Mouse (Mus musculus): ENCODE results near the gene Rab3il1. TPM values are rescaled to one million over a fixed set of nuclear protein-coding genes. Genes with fewer than 3 reads are reported as not detected.
A peak's percentile ranks its signal among the peaks of the same experiment; 100 is the strongest.

Gene Rab3il1
- total and polyA plus RNA-seq, 3 experiments, result 0.04 TPM; not detected in 2

GRCm38 (mm10) chr19:10000330-10000729 lies 1.1 kb upstream of the Rab3il1 start:
- dilution Hi-C loops (cut with MboI; ENCODE audit: extremely low pct_ligation_motif_present, extremely low pct_unique_long_range_greater_than_20kb, low sequenced_read_pairs), result no loop called here
- Histone ChIP-seq H3K27ac (ENCODE audit: insufficient read depth, low read depth) (no peak overlapping the region), H3K79me2 (replicated peaks; ENCODE audit: control insufficient read depth, extremely low read depth, insufficient read depth, poor library complexity, severe bottlenecking) (no peaks in the 10 kb centered on the region), H3K9me3 (replicated peaks; ENCODE audit: low read length) (peaks cover 4% of the 10 kb centered on the region), H3K4me1 (ENCODE audit: control insufficient read depth in 1 of 2, insufficient read depth in 2 of 2) (no peaks in the 10 kb centered on the region), H3K27me3 (replicated peaks) (no peaks in the 10 kb centered on the region), H3K9ac (ENCODE audit: insufficient read depth, low read depth) (no peak overlapping the region), H3K4me3 (replicated peaks in 1 of 3; ENCODE audit: low read depth in 2 of 3, low read length in 2 of 3, poor library complexity in 1 of 3) (no peak overlapping the region), H3K36me3 (replicated peaks in 1 of 2; ENCODE audit: control insufficient read depth in 1 of 2, insufficient read depth in 1 of 2, low read length in 1 of 2) (no peaks in the 10 kb centered on the region), H3K4me2 (ENCODE audit: insufficient read depth, low read depth, poor library complexity, severe bottlenecking) (no peak overlapping the region)
- in situ Hi-C loops (cut with MboI; ENCODE audit: low pct_ligation_motif_present, low pct_unique_long_range_greater_than_20kb, low sequenced_read_pairs), result no loop called here
- no peak for DNase-seq (ENCODE audit: extremely low read depth)
- no peak for TF ChIP-seq GABPA (IDR thresholded peaks at IDR 0.05; ENCODE audit: insufficient replicate concordance, low read depth, low read length)
- peak; percentile 81 for TF ChIP-seq SMC3 (IDR thresholded peaks at IDR 0.05; ENCODE audit: low read depth, low read length)
- TF ChIP-seq TBP (conservative IDR thresholded peaks at IDR 0.05; ENCODE audit: low read depth, low read length), result no peak
- TF ChIP-seq RCOR1 (conservative IDR thresholded peaks at IDR 0.05; ENCODE audit: low read depth, low read length), result no peak
- no peak for TF ChIP-seq CHD1 (IDR thresholded peaks at IDR 0.05; ENCODE audit: low read depth, low read length)
- no peak for TF ChIP-seq EP300 (IDR thresholded peaks at IDR 0.05; ENCODE audit: low read length)
- TF ChIP-seq MEF2A (IDR thresholded peaks at IDR 0.05; ENCODE audit: borderline replicate concordance, low read depth, low read length), result no peak
- TF ChIP-seq ZKSCAN1 (IDR thresholded peaks at IDR 0.05; ENCODE audit: borderline replicate concordance, low read depth, low read length), result no peak
- TF ChIP-seq TCF12 (IDR thresholded peaks at IDR 0.05; ENCODE audit: low read depth, low read length), result no peak
- no peak for TF ChIP-seq MXI1 (IDR thresholded peaks at IDR 0.05; ENCODE audit: low read depth, low read length)
- TF ChIP-seq RAD21 (IDR thresholded peaks at IDR 0.05; ENCODE audit: low read depth, low read length), result peak; percentile 95
- TF ChIP-seq CTCF (conservative IDR thresholded peaks at IDR 0.05 in 1 of 2, IDR thresholded peaks at IDR 0.05 in 1 of 2; ENCODE audit: low read depth in 2 of 2, low read length in 2 of 2), result peak; percentile 43 to 88; a peak in 3 of 4 replicates
- TF ChIP-seq ZC3H11A (IDR thresholded peaks at IDR 0.05; ENCODE audit: low read depth, low read length), result peak; percentile 13; the same call in 1 of the 2 replicates
- TF ChIP-seq USF2 (conservative IDR thresholded peaks at IDR 0.05; ENCODE audit: low read depth, low read length), result no peak

DNA sequence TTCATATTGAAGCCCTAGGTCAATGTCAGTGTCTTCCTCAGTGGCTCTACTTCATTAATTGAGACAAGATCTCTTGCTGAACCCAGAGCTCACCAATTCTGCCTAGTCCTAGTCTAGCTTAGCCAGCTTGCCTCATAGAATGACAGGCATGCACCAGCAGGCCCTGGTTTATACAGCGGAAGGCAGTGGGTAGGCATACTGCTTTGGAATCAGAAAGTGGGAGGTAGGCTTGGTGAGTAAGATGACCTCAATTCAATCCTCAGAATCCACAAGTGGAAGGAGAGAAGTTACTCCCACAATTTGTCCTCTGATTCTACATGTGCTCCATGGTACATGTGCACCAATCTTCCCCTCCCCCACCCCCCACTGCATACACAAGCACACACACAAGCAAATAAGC lies 2.2 kb downstream of the Rab3il1 start:
- H3K36me3 ChIP-seq (replicated peaks in 1 of 2; ENCODE audit: control insufficient read depth in 1 of 2, insufficient read depth in 1 of 2, low read length in 1 of 2), result no peaks in the 10 kb centered on the region
- peaks cover 3% of the 10 kb centered on the region for H3K27me3 ChIP-seq (replicated peaks)
- no peak overlapping the region for H3K4me3 ChIP-seq (replicated peaks in 1 of 3; ENCODE audit: low read depth in 2 of 3, low read length in 2 of 3, poor library complexity in 1 of 3)
- no peaks in the 10 kb centered on the region for H3K79me2 ChIP-seq (replicated peaks; ENCODE audit: control insufficient read depth, extremely low read depth, insufficient read depth, poor library complexity, severe bottlenecking)
- H3K9me3 ChIP-seq (replicated peaks; ENCODE audit: low read length), result peaks cover 4% of the 10 kb centered on the region
- DNase-seq (ENCODE audit: extremely low read depth), result no peak
- in situ Hi-C loops (cut with MboI; ENCODE audit: low pct_ligation_motif_present, low pct_unique_long_range_greater_than_20kb, low sequenced_read_pairs) (no loop called here), dilution Hi-C loops (cut with MboI; ENCODE audit: extremely low pct_ligation_motif_present, extremely low pct_unique_long_range_greater_than_20kb, low sequenced_read_pairs) (no loop called here)
- no peak overlapping the region for H3K9ac ChIP-seq (ENCODE audit: insufficient read depth, low read depth)
- TF ChIP-seq CHD2 (IDR thresholded peaks at IDR 0.05; ENCODE audit: low read length), result no peak
- no peak for TF ChIP-seq POLR2AphosphoS2 (IDR thresholded peaks at IDR 0.05; ENCODE audit: low read depth, low read length)
- TF ChIP-seq ZNF384 (IDR thresholded peaks at IDR 0.05; ENCODE audit: low read depth, low read length), result no peak
- no peak for TF ChIP-seq MXI1 (IDR thresholded peaks at IDR 0.05; ENCODE audit: low read depth, low read length)
- no peak for TF ChIP-seq MAFK (IDR thresholded peaks at IDR 0.05; ENCODE audit: insufficient replicate concordance, low read length)
- TF ChIP-seq MYC (IDR thresholded peaks at IDR 0.05; ENCODE audit: low read depth, low read length), result no peak
- TF ChIP-seq MAX (IDR thresholded peaks at IDR 0.05; ENCODE audit: low read length), result no peak
- no peak for TF ChIP-seq CTCF (conservative IDR thresholded peaks at IDR 0.05 in 1 of 2, IDR thresholded peaks at IDR 0.05 in 1 of 2; ENCODE audit: low read depth in 2 of 2, low read length in 2 of 2)
- no peak for TF ChIP-seq NELFE (IDR thresholded peaks at IDR 0.05; ENCODE audit: low read depth, low read length)
- TF ChIP-seq ZMIZ1 (IDR thresholded peaks at IDR 0.05; ENCODE audit: low read depth, low read length), result no peak
- TF ChIP-seq RAD21 (IDR thresholded peaks at IDR 0.05; ENCODE audit: low read depth, low read length), result no peak
- no peak for TF ChIP-seq HCFC1 (IDR thresholded peaks at IDR 0.05; ENCODE audit: low read depth, low read length)
- TF ChIP-seq PAX5 (IDR thresholded peaks at IDR 0.05; ENCODE audit: low read length), result no peak
- no peak for TF ChIP-seq EP300 (IDR thresholded peaks at IDR 0.05; ENCODE audit: low read length)
- no peak for TF ChIP-seq MEF2A (IDR thresholded peaks at IDR 0.05; ENCODE audit: borderline replicate concordance, low read depth, low read length)
- TF ChIP-seq CHD1 (IDR thresholded peaks at IDR 0.05; ENCODE audit: low read depth, low read length), result no peak
- H3K4me1 ChIP-seq (ENCODE audit: control insufficient read depth in 1 of 2, insufficient read depth in 2 of 2), result no peaks in the 10 kb centered on the region
- no peak overlapping the region for H3K4me2 ChIP-seq (ENCODE audit: insufficient read depth, low read depth, poor library complexity, severe bottlenecking)
- no peak overlapping the region for H3K27ac ChIP-seq (ENCODE audit: insufficient read depth, low read depth)
